Mouse (Mus musculus) C2C12 (cell line): Measurements from ENCODE around the gene Rpl10a.

Source experiments
- CEBPB ChIP-seq: IDR thresholded peaks from one replicate; pipeline ENCODE4 v1.6.1; 2011; ENCODE audit warnings: low read depth, mild to moderate bottlenecking, control low read depth, moderate library complexity
- CTCF ChIP-seq: IDR thresholded peaks from one replicate; pipeline ENCODE4 v1.5.1; 2011; ENCODE audit not compliant: control insufficient read depth, insufficient read depth, insufficient read length
- MAX ChIP-seq: IDR thresholded peaks from one replicate; pipeline ENCODE4 v1.6.1; 2011; ENCODE audit warnings: mild to moderate bottlenecking, control low read depth
- MYOD1 ChIP-seq: IDR thresholded peaks from one replicate; pipeline ENCODE4 v1.6.1; 2011; ENCODE audit warnings: low read depth; ENCODE audit not compliant: control insufficient read depth, insufficient read length
- MYOG ChIP-seq: IDR thresholded peaks from one replicate; pipeline ENCODE4 v1.6.1; 2011; ENCODE audit not compliant: control insufficient read depth, insufficient read length; ENCODE audit errors: extremely low read depth
- USF1 ChIP-seq: IDR thresholded peaks from one replicate; pipeline ENCODE4 v1.6.1; 2011; ENCODE audit warnings: low read depth, mild to moderate bottlenecking, control low read depth, moderate library complexity

DNA sequence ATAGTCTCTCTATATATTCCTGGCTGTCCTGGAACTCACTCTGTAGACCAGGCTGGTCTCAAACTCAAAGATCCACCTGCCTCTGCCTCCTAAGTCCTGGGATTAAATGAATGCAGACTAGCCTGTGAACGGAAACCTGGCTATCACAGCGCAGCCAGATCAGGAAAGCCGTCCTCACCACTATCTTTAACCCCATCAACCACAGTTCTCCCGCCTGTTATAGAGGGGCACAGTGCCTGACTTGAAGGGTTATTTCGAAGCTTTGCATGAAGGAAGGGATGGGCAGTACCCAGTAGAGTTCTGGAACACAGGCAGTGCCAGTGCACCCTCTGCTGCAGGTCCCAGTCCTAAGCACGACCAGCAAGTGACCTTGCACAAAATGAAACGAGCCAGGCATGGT is 36.9 kb upstream of the Rpl10a start:
- TF ChIP-seq CTCF (no peak), USF1 (no peak), MYOG (no peak), MYOD1 (no peak), CEBPB (no peak), MAX (no peak)
